Mouse (Mus musculus) intestine, embryonic 14.5 days (tissue): ENCODE measurements around the gene Exoc3l. TPM values are rescaled to one million over a fixed set of nuclear protein-coding genes. Genes with fewer than 3 reads are reported as not detected.

Experiments used
- ATAC-seq: fragments of 200-750 bp; cut with Nextera tagmentation; replicated peaks from 2 replicates; pipeline ENCODE4 v1.8.0; 2017; ENCODE audit warnings: low read depth, moderate number of reproducible peaks, moderate TSS enrichment, moderate library complexity; ENCODE audit not compliant: low FRiP score, low TSS enrichment
- DNase-seq: peaks from one replicate; pipeline ENCODE4 v3.0.0-alpha.2; 2018; ENCODE audit warnings: low spot score
- H3K27ac ChIP-seq: fragments of 300-500 bp; sonication (generic); 2 replicates; pipeline ENCODE4 v1.5.1; 2014; ENCODE audit warnings: low read depth, mild to moderate bottlenecking, control low read depth
- H3K27me3 ChIP-seq: fragments of 300-500 bp; sonication (generic); replicated peaks from 2 replicates; pipeline ENCODE4 v1.6.1; 2014; ENCODE audit warnings: low read length, control low read depth; ENCODE audit not compliant: control insufficient read depth, insufficient read depth
- H3K36me3 ChIP-seq: fragments of 300-500 bp; sonication (generic); 2 replicates; pipeline ENCODE4 v1.6.1; 2014; ENCODE audit warnings: low read length, control low read depth; ENCODE audit not compliant: control insufficient read depth, insufficient read depth
- H3K4me1 ChIP-seq: fragments of 300-500 bp; sonication (generic); replicated peaks from 2 replicates; pipeline ENCODE4 v1.6.1; 2014; ENCODE audit warnings: low read length, control low read depth, mixed read lengths; ENCODE audit not compliant: control insufficient read depth, insufficient read depth
- H3K4me2 ChIP-seq: fragments of 300-500 bp; sonication (generic); 2 replicates; pipeline ENCODE4 v1.6.1; 2014; ENCODE audit warnings: low read length
- H3K4me3 ChIP-seq: fragments of 300-500 bp; sonication (generic); 2 replicates; pipeline ENCODE4 v1.5.1; 2014; ENCODE audit warnings: low read depth, low read length, control low read depth, mixed read lengths
- H3K9ac ChIP-seq: fragments of 300-500 bp; sonication (generic); 2 replicates; pipeline ENCODE4 v1.6.1; 2014; ENCODE audit warnings: mild to moderate bottlenecking, low read length
- H3K9me3 ChIP-seq: fragments of 300-500 bp; sonication (generic); 2 replicates; pipeline ENCODE4 v1.6.1; 2016; ENCODE audit warnings: low read length, control low read depth; ENCODE audit not compliant: control insufficient read depth
- WGBS: fragments of 180-500 bp; shearing (Covaris S2); extraction: QIAGEN DNeasy Blood & Tissue Kit; methylation state at CpG from one replicate; pipeline ENCODE4 v1.1.7; 2014; 5-methylcytosine and 5-hydroxymethylcytosine counted together
- polyA plus RNA-seq: library from polyadenylated mRNA; unstranded; fragments of >200 nt; fragmentation: Nextera tagmentation; extraction: Ambion mirVana; gene quantifications from 2 replicates; pipeline ENCODE4 v1.2.1, GENCODE M21; 2014

Gene Exoc3l
- polyA plus RNA-seq, 1 experiment from 2014 or later = 10.1 TPM

DNA sequence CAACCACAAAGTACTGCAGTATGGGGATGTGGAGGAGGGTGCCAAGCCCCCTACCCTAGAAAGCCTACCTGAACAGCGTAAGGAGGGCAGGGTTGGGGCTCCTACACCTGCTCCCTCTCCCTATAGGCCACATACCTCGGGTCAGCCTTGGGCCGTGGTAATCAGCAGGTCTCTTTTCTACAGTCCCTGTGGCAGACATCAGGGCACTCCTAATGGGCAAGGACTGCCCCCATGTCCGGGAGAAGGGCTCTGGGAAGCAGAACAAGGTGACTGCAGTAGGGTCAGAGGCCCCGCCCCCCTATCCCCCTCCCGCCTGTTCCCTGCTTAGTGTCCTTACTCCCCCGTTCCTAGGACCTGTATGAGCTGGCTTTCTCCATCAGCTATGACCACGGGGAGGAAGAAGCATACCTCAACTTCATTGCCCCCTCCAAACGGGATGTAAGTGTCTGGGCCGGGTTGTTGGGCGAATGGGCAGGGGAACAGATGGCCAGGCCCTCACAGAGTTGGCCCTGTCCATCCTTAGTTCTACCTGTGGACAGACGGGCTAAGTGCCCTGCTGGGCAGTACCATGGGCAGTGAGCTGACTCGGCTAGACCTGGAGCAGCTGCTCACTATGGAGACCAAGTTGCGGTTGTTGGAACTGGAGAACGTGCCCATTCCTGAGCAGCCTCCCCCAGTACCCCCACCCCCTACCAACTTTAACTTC, 13.4 kb upstream of the Exoc3l start:
- no peak overlapping the region for H3K27ac ChIP-seq
- ATAC-seq = no peak
- peaks cover 14% of the 10 kb centered on the region for H3K4me1 ChIP-seq
- no peak overlapping the region for H3K4me2 ChIP-seq
- H3K36me3 ChIP-seq = peaks cover 48% of the 10 kb centered on the region
- H3K9ac ChIP-seq = no peak overlapping the region
- WGBS = 83% methylated on average over 15 of the region's 15 CpGs
- no peak overlapping the region for H3K4me3 ChIP-seq
- no peaks in the 10 kb centered on the region for H3K27me3 ChIP-seq
- no peaks in the 10 kb centered on the region for H3K9me3 ChIP-seq
- DNase-seq = no peak

DNA sequence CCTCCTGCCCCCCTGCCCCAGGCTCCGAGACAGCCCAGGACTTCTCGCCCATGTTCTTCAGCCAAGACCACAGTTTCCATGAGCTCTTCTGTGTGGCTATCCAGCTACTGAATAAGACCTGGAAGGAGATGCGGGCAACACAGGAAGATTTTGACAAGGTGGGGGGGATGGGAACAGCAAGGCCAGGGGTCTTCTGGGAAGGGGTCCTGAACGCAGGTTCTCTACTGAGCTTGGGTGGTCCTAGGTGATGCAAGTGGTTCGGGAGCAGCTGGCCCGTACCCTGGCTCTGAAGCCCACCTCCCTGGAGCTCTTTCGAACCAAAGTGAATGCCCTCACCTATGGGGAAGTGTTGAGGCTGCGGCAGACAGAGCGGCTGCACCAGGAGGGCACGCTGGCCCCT, 12.5 kb upstream of the Exoc3l start:
- H3K27ac ChIP-seq = no peak overlapping the region
- H3K9ac ChIP-seq = no peak overlapping the region
- no peaks in the 10 kb centered on the region for H3K27me3 ChIP-seq
- H3K4me2 ChIP-seq = no peak overlapping the region
- H3K4me1 ChIP-seq = peaks cover 15% of the 10 kb centered on the region
- DNase-seq (no peak), ATAC-seq (no peak)
- WGBS = 94% methylated on average over 10 of the region's 10 CpGs
- no peak overlapping the region for H3K4me3 ChIP-seq
- peaks cover 48% of the 10 kb centered on the region for H3K36me3 ChIP-seq
- no peaks in the 10 kb centered on the region for H3K9me3 ChIP-seq

DNA sequence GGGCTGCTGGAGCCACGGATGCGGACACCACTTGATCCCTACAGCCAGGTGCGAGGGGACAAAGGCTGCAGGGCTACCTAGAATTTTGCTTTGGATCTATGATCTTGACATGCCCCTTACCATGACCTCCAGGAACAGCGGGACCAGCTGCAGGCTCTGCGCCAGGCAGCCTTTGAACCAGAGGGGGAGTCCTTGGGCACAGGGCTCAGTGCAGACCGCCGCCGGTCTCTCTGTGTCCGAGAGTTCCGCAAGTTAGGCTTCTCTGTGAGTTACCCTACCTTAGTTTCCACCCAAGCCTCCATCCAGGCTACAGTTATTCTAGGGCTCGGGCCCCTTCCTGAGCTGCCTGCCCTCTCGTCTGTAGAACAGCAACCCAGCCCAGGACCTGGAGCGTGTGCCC, 11.8 kb upstream of the Exoc3l start:
- Histone ChIP-seq H3K4me3 (no peak overlapping the region), H3K27me3 (no peaks in the 10 kb centered on the region), H3K4me2 (no peak overlapping the region), H3K9ac (no peak overlapping the region), H3K9me3 (no peaks in the 10 kb centered on the region), H3K4me1 (peaks cover 15% of the 10 kb centered on the region), H3K36me3 (peaks cover 47% of the 10 kb centered on the region), H3K27ac (no peak overlapping the region)
- DNase-seq = no peak
- ATAC-seq = no peak
- 96% methylated on average over 13 of the region's 13 CpGs for WGBS

DNA sequence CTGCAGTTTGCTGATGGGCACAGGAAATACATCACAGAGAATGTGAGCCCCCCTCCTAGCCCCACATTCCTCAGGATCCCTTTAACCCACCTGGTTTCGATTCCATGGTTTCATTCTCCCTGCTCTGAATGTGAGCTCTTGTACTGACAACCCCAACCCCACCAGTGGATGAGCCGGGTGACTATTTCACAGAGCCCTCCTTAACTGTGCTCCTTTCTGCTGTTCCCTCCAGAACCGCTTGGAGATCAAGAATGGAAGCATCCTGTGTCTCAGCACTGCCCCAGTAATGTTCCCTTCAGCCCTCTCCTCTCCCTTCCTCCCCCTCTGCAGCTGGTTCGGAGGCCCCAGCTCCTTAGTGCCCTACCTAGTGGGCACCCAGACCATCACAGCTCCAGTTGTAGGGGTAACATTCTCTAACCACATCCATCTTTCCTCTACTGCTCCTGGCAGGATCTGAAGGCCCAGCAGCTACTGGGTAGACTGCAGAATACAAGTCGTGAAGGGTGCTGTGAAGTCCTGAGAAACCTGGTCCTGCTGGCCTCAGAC, 10.3 kb upstream of the Exoc3l start:
- WGBS = 26% methylated on average over 5 of the region's 5 CpGs
- peak overlapping the region; percentile 53; the same call in 1 of the 2 replicates for H3K9ac ChIP-seq
- DNase-seq = no peak
- H3K27ac ChIP-seq = 0 out of 2 replicates have a peak overlapping the region, but pooled peaks have one; percentile 18
- H3K36me3 ChIP-seq = peaks cover 49% of the 10 kb centered on the region
- H3K27me3 ChIP-seq = no peaks in the 10 kb centered on the region
- H3K4me3 ChIP-seq = peak overlapping the region; percentile 40
- peak overlapping the region; percentile 63 for H3K4me2 ChIP-seq
- peak; percentile 16; the same call in 1 of the 2 replicates for ATAC-seq
- H3K9me3 ChIP-seq = no peaks in the 10 kb centered on the region
- H3K4me1 ChIP-seq = peaks cover 15% of the 10 kb centered on the region

DNA sequence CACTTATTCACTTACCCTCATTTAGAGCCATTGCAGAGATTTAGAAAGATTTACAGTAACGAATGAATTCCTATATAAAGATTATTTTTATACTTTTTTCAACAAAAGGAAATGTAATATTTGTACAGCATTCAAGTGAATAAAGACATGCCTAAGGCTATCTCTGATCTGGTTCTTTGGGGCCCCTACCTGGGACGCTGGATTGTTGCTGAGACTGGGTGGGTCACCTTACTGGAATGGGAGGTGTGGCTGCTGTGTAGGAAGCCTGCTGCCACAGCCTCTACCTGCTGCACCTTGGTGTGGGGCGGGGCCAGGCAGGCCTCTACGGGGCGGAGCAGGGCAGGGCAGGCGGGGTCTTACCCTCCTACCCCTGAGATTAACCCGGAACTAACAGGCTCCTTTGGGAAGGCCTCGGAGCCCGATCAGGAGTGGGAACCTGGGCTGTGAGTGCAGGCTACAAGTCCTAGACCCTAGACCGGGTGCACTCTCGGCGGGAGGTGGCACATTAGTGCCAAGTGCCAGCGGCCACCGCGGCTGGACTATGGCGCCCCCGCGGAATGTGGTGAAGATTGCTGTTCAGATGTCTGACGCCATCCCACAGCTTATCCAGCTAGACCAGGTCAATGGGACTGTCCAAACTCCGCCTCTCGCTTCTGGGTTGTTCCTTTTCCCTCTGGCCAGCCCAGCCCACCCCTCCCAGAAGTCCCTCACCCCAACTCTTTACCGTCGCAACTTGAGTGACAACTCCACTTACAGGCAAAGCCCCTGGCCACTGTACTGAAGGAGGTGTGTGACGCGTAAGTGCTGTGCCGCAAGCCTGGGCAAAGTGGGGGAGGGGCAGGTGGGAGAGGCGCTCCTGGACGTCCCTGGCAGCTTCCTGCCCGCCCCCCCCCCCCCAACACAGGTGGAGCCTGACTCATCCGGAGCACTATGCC, 9.6 kb upstream of the Exoc3l start, which contains the start of gene Elmo3:
Gene Elmo3 (plus strand): TSS at position 391 of the 935 bp plus-strand sequence.
- peaks cover 15% of the 10 kb centered on the region for H3K4me1 ChIP-seq
- H3K4me3 ChIP-seq = peak within 1 kb of the TSS; percentile 40
- DNase-seq (peak; percentile 88), ATAC-seq (peak; percentile 90)
- no peaks in the 10 kb centered on the region for H3K27me3 ChIP-seq
- peak within 1 kb of the TSS; percentile 77 for H3K27ac ChIP-seq
- H3K9ac ChIP-seq = peak within 1 kb of the TSS; percentile 53
- H3K9me3 ChIP-seq = no peaks in the 10 kb centered on the region
- peak within 1 kb of the TSS; percentile 63 for H3K4me2 ChIP-seq
- 5% methylated on average over 30 of the region's 30 CpGs for WGBS
- H3K36me3 ChIP-seq = peaks cover 56% of the 10 kb centered on the region

DNA sequence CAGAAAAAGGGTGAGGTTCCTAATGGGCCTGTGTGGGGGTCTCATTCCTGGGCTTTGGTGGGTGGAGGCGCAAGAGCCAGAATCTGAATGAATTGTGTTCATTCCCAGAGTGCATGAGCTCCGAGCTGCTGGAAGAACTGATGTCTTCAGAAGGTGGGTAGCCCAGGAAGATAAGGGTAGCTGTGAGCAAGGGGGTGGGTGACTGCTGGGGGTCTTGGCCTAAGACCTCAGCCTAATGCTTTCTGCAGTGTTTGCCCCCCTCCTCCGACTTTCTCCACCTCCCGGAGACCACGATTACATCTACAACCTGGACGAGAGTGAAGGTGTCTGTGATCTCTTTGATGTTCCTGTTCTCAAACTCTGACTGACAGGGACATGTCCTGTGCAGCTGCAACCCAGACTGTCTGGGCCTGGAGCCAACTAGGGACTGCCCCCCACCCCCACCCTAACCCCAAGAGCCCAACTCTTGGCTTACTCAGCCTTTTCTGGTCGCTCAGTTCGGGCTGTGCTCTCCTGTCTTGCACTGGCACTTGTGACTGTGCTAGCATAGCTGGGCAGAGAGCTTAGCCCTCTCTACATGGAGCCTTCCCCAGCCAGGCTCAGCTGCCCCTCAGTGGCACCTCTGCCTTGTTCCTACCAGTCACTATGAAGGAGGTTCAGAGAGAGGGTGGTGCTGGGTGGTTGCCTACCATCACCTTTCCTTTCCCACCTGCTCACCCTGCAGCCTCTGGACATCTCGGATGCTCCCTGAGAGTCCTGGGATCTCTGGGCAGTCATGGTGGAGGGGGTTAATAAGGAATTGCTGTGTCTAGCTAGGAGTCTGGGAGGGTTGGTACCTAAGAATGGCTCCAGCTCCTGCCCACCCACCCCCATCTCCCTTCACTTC, 8.7 kb upstream of the Exoc3l start:
- Histone ChIP-seq H3K27me3 (no peaks in the 10 kb centered on the region), H3K9ac (no peak overlapping the region), H3K4me3 (no peak overlapping the region), H3K27ac (peak overlapping the region; percentile 77; the same call in 1 of the 2 replicates), H3K9me3 (no peaks in the 10 kb centered on the region), H3K4me2 (no peak overlapping the region), H3K4me1 (peaks cover 15% of the 10 kb centered on the region), H3K36me3 (peaks cover 65% of the 10 kb centered on the region)
- WGBS = 62% methylated on average over 9 of the region's 9 CpGs
- DNase-seq (no peak), ATAC-seq (no peak; the same call in 1 of the 2 replicates)

DNA sequence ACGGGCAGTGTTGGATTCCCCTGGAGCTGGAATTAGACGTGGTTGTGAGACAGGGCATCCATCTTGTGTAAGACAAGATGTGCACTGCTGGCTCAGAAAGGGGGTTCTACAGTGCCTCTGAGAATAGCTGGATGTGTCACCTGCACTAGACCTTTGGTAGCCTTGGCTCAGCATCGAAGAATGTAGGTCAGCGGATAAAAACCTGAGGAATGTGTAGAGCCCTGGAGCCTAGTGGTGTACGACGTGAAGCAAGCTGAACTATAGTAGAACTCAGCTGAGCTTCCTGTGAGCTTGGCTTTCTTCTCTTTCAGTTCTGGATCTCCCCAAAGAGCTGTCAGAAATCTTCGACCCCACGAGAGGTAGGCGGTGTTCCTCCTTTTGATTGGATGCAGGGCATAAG, 8.0 kb upstream of the Exoc3l start:
- Histone ChIP-seq H3K4me2 (no peak overlapping the region), H3K9me3 (no peaks in the 10 kb centered on the region), H3K9ac (no peak overlapping the region), H3K4me1 (peaks cover 18% of the 10 kb centered on the region), H3K4me3 (no peak overlapping the region), H3K36me3 (peaks cover 69% of the 10 kb centered on the region), H3K27me3 (no peaks in the 10 kb centered on the region), H3K27ac (no peak overlapping the region)
- DNase-seq (no peak), ATAC-seq (no peak)
- WGBS = 84% methylated on average over 9 of the region's 9 CpGs

DNA sequence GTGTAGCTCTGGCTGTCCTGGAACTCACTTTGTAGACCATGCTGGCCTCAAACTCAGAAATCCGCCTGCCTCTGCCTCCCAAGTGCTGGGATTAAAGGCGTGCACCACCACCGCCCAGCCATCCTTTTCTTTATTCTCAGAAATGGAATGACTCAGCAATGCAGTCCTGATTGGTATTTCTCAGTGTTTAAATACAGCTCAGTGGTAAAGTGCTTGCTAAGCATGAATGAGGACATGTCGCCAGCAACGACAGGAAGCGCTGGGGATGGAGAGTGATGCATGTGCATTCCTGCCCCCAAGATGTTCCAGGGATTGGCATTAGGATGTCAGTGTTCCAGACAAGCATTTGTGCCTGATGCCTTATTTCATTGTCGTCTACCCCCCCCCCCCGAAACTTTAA, 7.5 kb upstream of the Exoc3l start:
- ATAC-seq (no peak), DNase-seq (no peak)
- Histone ChIP-seq H3K4me3 (no peak overlapping the region), H3K4me1 (peaks cover 22% of the 10 kb centered on the region), H3K27ac (no peak overlapping the region), H3K36me3 (peaks cover 67% of the 10 kb centered on the region), H3K9me3 (no peaks in the 10 kb centered on the region), H3K27me3 (no peaks in the 10 kb centered on the region), H3K4me2 (no peak overlapping the region), H3K9ac (no peak overlapping the region)
- 80% methylated on average over 8 of the region's 8 CpGs for WGBS
